Mouse (Mus musculus) myocyte (in vitro differentiated cells): Measurements from ENCODE around the gene Fbxl18. TPM values are rescaled to one million over a fixed set of nuclear protein-coding genes. Genes with fewer than 3 reads are reported as not detected.

ENCODE experiments used
- H3K27me3 ChIP-seq: one replicate; pipeline ENCODE4 v1.6.1; 2011; ENCODE audit not compliant: control insufficient read depth, insufficient read depth, insufficient read length
- H3K36me3 ChIP-seq: one replicate; pipeline ENCODE4 v1.6.1; 2011; ENCODE audit not compliant: control insufficient read depth, insufficient read depth
- H3K4me2 ChIP-seq: one replicate; pipeline ENCODE4 v1.6.1; 2011; ENCODE audit warnings: low read depth, control low read depth
- H3K4me3 ChIP-seq: one replicate; pipeline ENCODE4 v1.5.1; 2011; ENCODE audit warnings: mild to moderate bottlenecking, control low read depth, moderate library complexity
- H3K79me2 ChIP-seq: one replicate; pipeline ENCODE4 v1.6.1; 2011; ENCODE audit not compliant: control insufficient read depth, insufficient read depth
- H3ac ChIP-seq: one replicate; pipeline ENCODE4 v1.6.1; 2011; ENCODE audit not compliant: control insufficient read depth, insufficient read length
- CEBPB ChIP-seq: IDR thresholded peaks from 2 replicates; pipeline ENCODE4 v1.6.1; 2011; ENCODE audit warnings: mild to moderate bottlenecking, moderate library complexity; ENCODE audit not compliant: poor library complexity, insufficient read depth, severe bottlenecking
- E2F4 ChIP-seq: IDR thresholded peaks from one replicate; pipeline ENCODE4 v1.6.1; 2011; ENCODE audit warnings: mild to moderate bottlenecking, control low read depth, moderate library complexity; ENCODE audit not compliant: insufficient read depth
- MAX ChIP-seq: IDR thresholded peaks from one replicate; pipeline ENCODE4 v1.6.1; 2011; ENCODE audit warnings: low read depth, mild to moderate bottlenecking, control low read depth
- MYOD1 ChIP-seq, 3 experiments: IDR thresholded peaks; one replicate each; pipeline ENCODE4 v1.6.1; 2011; ENCODE audit warnings: control low read depth in 2 of 3, low read depth in 2 of 3, mild to moderate bottlenecking in 2 of 3, moderate library complexity in 1 of 3; ENCODE audit not compliant: insufficient read length in 2 of 3, control insufficient read depth in 1 of 3
- MYOG ChIP-seq, 3 experiments: IDR thresholded peaks; one replicate each; pipeline ENCODE4 v1.6.1; 2011; ENCODE audit warnings: control low read depth in 2 of 3, low read depth in 2 of 3, mild to moderate bottlenecking in 2 of 3; ENCODE audit not compliant: insufficient read length in 2 of 3, control insufficient read depth in 1 of 3, insufficient read depth in 1 of 3
- POLR2A ChIP-seq: IDR thresholded peaks from one replicate; pipeline ENCODE4 v1.6.1; 2011; ENCODE audit warnings: low read depth, mild to moderate bottlenecking, control low read depth, moderate library complexity; ENCODE audit not compliant: insufficient read length
- POLR2AphosphoS2 ChIP-seq: IDR thresholded peaks from one replicate; pipeline ENCODE4 v1.6.1; 2011; ENCODE audit warnings: low read depth, control low read depth; ENCODE audit not compliant: insufficient read length
- REST ChIP-seq: IDR thresholded peaks from one replicate; pipeline ENCODE4 v1.6.1; 2011; ENCODE audit warnings: mild to moderate bottlenecking, control low read depth, moderate library complexity; ENCODE audit not compliant: insufficient read depth, insufficient read length
- SRF ChIP-seq: IDR thresholded peaks from one replicate; pipeline ENCODE4 v1.6.1; 2011; ENCODE audit warnings: low read depth; ENCODE audit not compliant: control insufficient read depth, insufficient read length
- TCF12 ChIP-seq: IDR thresholded peaks from one replicate; pipeline ENCODE4 v1.6.1; 2011; ENCODE audit warnings: mild to moderate bottlenecking, control low read depth; ENCODE audit not compliant: poor library complexity, insufficient read depth, severe bottlenecking
- TCF3 ChIP-seq: IDR thresholded peaks from one replicate; pipeline ENCODE4 v1.6.1; 2011; ENCODE audit warnings: low read depth, control low read depth; ENCODE audit not compliant: insufficient read length
- USF1 ChIP-seq: IDR thresholded peaks from one replicate; pipeline ENCODE4 v1.6.1; 2011; ENCODE audit warnings: low read depth, mild to moderate bottlenecking, control low read depth, moderate library complexity
- polyA plus RNA-seq: library from polyadenylated mRNA; unstranded; fragments of >200 nt; fragmentation: generic; extraction: Trizol; gene quantifications from one replicate; pipeline ENCODE4 v1.2.1, GENCODE M21; 2012; ENCODE audit warnings: missing spikeins

Gene Fbxl18
- polyA plus RNA-seq, 1 experiment: 7.6 TPM

- no peak overlapping the region for H3ac ChIP-seq
- H3K36me3 ChIP-seq: peaks cover 5% of the 10 kb centered on the region
- no peak overlapping the region for H3K4me2 ChIP-seq
- TF ChIP-seq E2F4 (no peak), MYOD1 (IDR thresholded peaks at IDR 0.05; ENCODE audit: control insufficient read depth in 1 of 3, insufficient read length in 2 of 3, low read depth in 2 of 3) (peak in 2 of 3 experiments; percentile 69 to 82), SRF (no peak), MYOG (IDR thresholded peaks at IDR 0.05; ENCODE audit: control insufficient read depth in 1 of 3, insufficient read depth in 1 of 3, insufficient read length in 2 of 3, low read depth in 2 of 3) (peak; percentile 20 to 89 (median 75)), POLR2AphosphoS2 (peak; percentile 10)
- no peaks in the 10 kb centered on the region for H3K27me3 ChIP-seq
- no peak overlapping the region for H3K4me3 ChIP-seq
- H3K79me2 ChIP-seq: no peaks in the 10 kb centered on the region
Observed at GRCm38 (mm10) chr5:142877337-142878280, 17.6 kb downstream of the Fbxl18 start.

DNA sequence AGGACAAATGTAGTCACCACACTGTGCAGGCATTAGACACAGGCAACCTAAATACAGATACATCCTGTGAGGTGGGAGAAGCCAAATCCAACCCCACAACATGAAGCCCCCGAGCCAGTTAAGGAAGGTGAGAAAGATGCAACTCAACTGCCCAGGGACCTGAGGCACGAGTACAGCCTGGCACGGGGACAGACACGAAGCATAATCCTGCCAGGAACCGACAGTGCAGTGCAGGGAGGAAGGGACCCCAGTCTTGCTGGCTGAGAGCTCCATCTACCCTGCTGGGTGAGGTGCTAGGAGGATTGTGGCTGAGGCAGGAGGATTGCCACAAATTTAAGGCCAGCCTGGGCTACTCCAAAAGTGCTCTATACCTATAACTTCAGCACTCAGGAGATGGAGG is 18.3 kb downstream of the Fbxl18 start:
- TF ChIP-seq MYOD1 (IDR thresholded peaks at IDR 0.05; ENCODE audit: control insufficient read depth in 1 of 3, insufficient read length in 2 of 3, low read depth in 2 of 3) (no peak), POLR2AphosphoS2 (no peak), SRF (no peak)
- H3K36me3 ChIP-seq: peaks cover 5% of the 10 kb centered on the region
- H3K79me2 ChIP-seq: no peaks in the 10 kb centered on the region
- H3K27me3 ChIP-seq: no peaks in the 10 kb centered on the region
- no peak overlapping the region for H3K4me2 ChIP-seq
- H3ac ChIP-seq: no peak overlapping the region
- no peak overlapping the region for H3K4me3 ChIP-seq

DNA sequence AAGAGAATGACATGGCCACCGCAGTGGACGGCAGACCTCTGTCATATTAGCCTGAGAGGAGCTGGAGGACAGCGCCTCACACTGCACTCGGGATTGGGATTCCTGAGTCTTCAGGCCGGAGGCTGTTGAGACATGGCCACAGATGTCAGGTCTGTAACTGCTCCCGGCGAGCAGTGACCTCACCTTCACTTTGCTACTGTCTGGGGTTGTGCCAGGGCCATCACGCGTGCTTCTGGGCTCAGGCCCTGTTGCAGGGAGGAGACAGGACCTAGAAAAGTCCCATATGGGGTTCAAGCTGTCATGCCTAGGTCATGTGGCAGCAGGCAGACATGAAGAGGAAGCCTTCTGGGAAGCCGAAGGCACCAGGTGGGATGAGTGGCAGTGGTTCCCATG is 19.7 kb downstream of the Fbxl18 start:
- Histone ChIP-seq H3ac (no peak overlapping the region), H3K27me3 (no peaks in the 10 kb centered on the region), H3K36me3 (peaks cover 5% of the 10 kb centered on the region), H3K79me2 (no peaks in the 10 kb centered on the region), H3K4me3 (no peak overlapping the region), H3K4me2 (no peak overlapping the region)
- no peak for TF ChIP-seq MYOG (IDR thresholded peaks at IDR 0.05; ENCODE audit: control insufficient read depth in 1 of 3, insufficient read depth in 1 of 3, insufficient read length in 2 of 3, low read depth in 2 of 3)
- TF ChIP-seq POLR2A: no peak
- no peak for TF ChIP-seq MYOD1 (IDR thresholded peaks at IDR 0.05; ENCODE audit: control insufficient read depth in 1 of 3, insufficient read length in 2 of 3, low read depth in 2 of 3)
- TF ChIP-seq USF1: no peak
- no peak for TF ChIP-seq CEBPB
- no peak for TF ChIP-seq TCF3
- no peak for TF ChIP-seq SRF
- no peak for TF ChIP-seq TCF12
- no peak for TF ChIP-seq POLR2AphosphoS2
- no peak for TF ChIP-seq REST
- TF ChIP-seq MAX: no peak
- no peak for TF ChIP-seq E2F4

DNA sequence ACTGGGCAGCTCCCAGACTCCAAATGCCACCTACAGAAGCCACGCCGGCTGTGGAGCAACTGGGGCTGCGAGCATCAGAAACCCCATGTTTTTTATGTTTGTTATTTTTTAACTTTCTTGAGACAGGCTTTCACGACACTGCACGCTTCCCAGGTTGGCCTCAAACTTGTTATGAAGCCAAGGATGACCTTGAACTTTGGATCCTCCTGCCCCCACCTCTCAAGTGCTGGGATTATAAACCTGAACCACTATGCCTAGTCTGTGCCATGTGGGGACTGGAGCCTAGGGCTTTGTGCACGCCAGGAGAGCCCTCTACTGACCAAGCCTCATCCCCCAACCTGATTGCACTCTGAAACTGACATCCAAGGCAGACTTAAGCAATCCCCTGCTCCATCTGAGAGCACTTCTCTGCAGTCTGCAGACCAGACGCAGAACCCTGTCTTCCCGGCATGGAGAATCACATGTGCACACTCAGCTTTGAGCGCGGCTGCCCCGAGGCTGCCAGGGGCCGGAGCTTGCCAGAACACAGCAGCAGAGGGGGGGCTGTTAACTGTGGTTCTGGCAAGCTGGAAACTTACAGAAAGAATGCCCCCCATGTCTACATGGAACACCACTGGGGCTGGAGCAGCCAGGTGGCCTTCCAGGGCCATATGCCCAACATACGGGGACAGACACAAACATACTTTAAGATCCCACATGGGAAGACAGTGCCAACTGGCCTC is 20.3 kb downstream of the Fbxl18 start:
- Histone ChIP-seq H3K4me3 (no peak overlapping the region), H3K27me3 (no peaks in the 10 kb centered on the region), H3K79me2 (no peaks in the 10 kb centered on the region), H3K36me3 (peaks cover 5% of the 10 kb centered on the region), H3K4me2 (no peak overlapping the region), H3ac (no peak overlapping the region)
- TF ChIP-seq MAX: no peak
- no peak for TF ChIP-seq MYOG (IDR thresholded peaks at IDR 0.05; ENCODE audit: control insufficient read depth in 1 of 3, insufficient read depth in 1 of 3, insufficient read length in 2 of 3, low read depth in 2 of 3)
- no peak for TF ChIP-seq E2F4
- TF ChIP-seq MYOD1 (IDR thresholded peaks at IDR 0.05; ENCODE audit: control insufficient read depth in 1 of 3, insufficient read length in 2 of 3, low read depth in 2 of 3): no peak
- no peak for TF ChIP-seq SRF
- TF ChIP-seq USF1: no peak
- no peak for TF ChIP-seq CEBPB
- no peak for TF ChIP-seq POLR2AphosphoS2
- TF ChIP-seq REST: no peak
- TF ChIP-seq POLR2A: no peak
- no peak for TF ChIP-seq TCF12
- TF ChIP-seq TCF3: no peak

- H3ac ChIP-seq: no peak overlapping the region
- H3K4me2 ChIP-seq: no peak overlapping the region
- H3K27me3 ChIP-seq: no peaks in the 10 kb centered on the region
- no peak overlapping the region for H3K4me3 ChIP-seq
- TF ChIP-seq TCF12: no peak
- peaks cover 5% of the 10 kb centered on the region for H3K36me3 ChIP-seq
- no peaks in the 10 kb centered on the region for H3K79me2 ChIP-seq
Observed at GRCm38 (mm10) chr5:142873718-142874117, 21.5 kb downstream of the Fbxl18 start.
